Mouse (Mus musculus) lung, postnatal 0 days (tissue): Measurements from ENCODE around the gene Ugt1a8.
"Not testable (repeated sequence)": the region's sequence is repeated elsewhere in the genome, so short reads cannot be mapped to it uniquely, and the experiment has no call there.

Experiments
- CTCF ChIP-seq: IDR thresholded peaks from 2 replicates; pipeline ENCODE4 v1.5.1; 2016; ENCODE audit warnings: antibody characterized with exemption, mild to moderate bottlenecking
- EP300 ChIP-seq: IDR thresholded peaks from 2 replicates; pipeline ENCODE4 v1.6.1; 2016; ENCODE audit warnings: antibody characterized with exemption, mild to moderate bottlenecking, control low read depth

- TF ChIP-seq CTCF, result peak; percentile 56
- TF ChIP-seq EP300, result not testable (repeated sequence)
Measured at GRCm38 (mm10) chr1:88125827-88126360, 38.3 kb downstream of the Ugt1a8 start.
